Mouse (Mus musculus) v-Abl transformed pro-B cells (cell line): ENCODE measurements around the gene Gpr149.

Experiments
- in situ Hi-C, 2 experiments: fragments of 400-800 bp; cut with MboI; formaldehyde crosslinking; loops; one replicate each; pipeline ENCODE4 v1.15.1; 2025; ENCODE audit not compliant: unreplicated experiment in 2 of 2

Gpr149 gene

GRCm38 (mm10) chr3:62604973-62605372 is at the start of gene Gpr149:
Gene Gpr149 (minus strand): TSS chr3:62605140.
- in situ Hi-C loops = no loop called here

- in situ Hi-C loops = no loop called here
Measured at GRCm38 (mm10) chr3:62650551-62650950, 45.6 kb upstream of the Gpr149 start.

DNA sequence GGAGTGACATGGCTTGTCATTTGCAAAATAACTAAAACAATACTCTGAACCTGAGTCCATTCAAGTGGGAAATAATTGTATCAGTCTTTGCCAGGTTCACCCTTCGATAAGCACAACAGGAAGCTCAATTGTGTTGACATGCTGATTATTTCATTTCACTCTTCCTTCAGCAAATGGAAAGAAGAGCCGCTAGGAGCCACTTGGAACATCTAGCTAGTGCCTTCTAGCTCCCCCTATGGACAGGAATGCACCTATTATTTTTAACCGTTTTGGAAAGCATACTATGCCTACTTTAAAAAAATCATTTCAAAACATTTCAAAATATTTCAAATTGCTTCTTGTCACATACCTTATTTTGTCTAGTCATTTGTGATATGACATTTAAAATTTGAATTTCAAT is 5.9 kb upstream of the Gpr149 start:
- in situ Hi-C loops = no loop called here

GRCm38 (mm10) chr3:62605931-62606330 is 991 bp upstream of the Gpr149 start:
- in situ Hi-C loops = no loop called here

- in situ Hi-C loops = no loop called here
Measured at GRCm38 (mm10) chr3:62604047-62604391, 921 bp downstream of the Gpr149 start.

- in situ Hi-C loops = no loop called here
Measured at GRCm38 (mm10) chr3:62603231-62604046, 1.5 kb downstream of the Gpr149 start.

GRCm38 (mm10) chr3:62602466-62602865 is 2.5 kb downstream of the Gpr149 start:
- in situ Hi-C loops = no loop called here

GRCm38 (mm10) chr3:62594842-62595241 is 10.1 kb downstream of the Gpr149 start:
- in situ Hi-C loops = no loop called here

- in situ Hi-C loops = no loop called here
Measured at GRCm38 (mm10) chr3:62585072-62585471, 19.9 kb downstream of the Gpr149 start.

- in situ Hi-C loops = loop anchor here (10.0 to 25.0 kb wide), 3 partner anchors 1010 to 1337 kb away; no protein-coding TSS in a partner anchor
Measured at GRCm38 (mm10) chr3:62527593-62527992, 77.3 kb downstream of the Gpr149 start.

DNA sequence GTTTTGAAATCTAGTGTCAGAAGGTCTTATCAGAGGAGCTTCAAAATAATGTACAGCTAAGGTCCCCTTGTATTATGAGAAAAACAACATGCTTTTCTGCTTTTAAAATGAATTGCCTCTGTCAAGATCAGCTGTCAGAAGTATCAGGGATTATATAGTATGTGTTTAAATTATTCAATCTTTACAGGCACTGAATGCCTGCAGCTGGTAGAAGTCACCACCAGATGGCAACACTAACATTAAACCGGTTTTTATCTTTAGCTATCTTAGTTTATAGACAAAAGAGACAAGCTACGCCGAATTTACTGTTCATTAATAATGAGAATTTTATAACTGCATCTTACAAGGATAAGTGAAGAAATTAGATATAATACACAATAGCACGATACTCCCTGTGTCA is 77.8 kb downstream of the Gpr149 start:
- in situ Hi-C loops = loop anchor here (10.0 to 25.0 kb wide), 3 partner anchors 1010 to 1338 kb away; no protein-coding TSS in a partner anchor

GRCm38 (mm10) chr3:62507206-62507647 is 97.7 kb downstream of the Gpr149 start:
- in situ Hi-C loops = loop anchor here in 1 of 2 experiments (25.0 kb wide), 1 partner anchor 1380 kb away; the partner anchor contains the start of gene Plch1

DNA sequence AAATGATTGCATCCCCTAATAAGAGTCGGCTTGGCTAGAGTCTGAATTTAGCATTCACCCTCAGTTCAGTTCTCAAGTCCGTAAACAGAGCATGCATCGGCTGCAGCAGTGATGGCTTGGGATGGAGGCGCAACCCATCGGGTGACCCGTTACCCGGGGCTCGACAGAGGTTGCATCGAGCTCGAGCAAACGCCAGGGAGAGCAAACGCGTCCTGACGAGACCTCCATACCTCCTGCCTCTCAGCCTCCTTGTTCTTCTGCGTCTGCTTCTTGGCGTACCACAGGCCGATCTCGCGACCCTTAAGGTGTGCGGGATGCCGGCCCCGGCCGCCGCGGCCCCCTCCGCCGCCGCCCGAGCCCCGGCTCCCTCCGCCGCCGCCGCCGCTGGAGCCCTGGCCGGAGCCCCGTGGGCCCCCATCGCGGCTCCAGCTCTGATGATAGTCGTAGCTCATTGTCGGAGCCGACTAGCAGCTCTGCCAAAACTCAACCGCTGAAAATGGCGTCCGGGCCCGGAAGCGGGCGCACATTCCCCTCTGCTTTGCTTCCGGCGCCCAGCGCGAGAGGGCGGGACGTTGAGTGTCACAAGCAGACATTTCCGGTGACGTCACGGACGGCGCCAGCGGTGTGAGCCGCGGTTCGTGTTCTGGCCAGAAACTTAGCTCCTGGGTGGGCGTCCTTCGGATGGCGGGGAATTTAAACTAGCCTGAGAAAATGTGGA is 98.3 kb downstream of the Gpr149 start, which contains the start of gene Dhx36:
Gene Dhx36, minus strand, starts transcription at position 517 of the 718 bp plus-strand sequence.
- in situ Hi-C loops = loop anchor here in 1 of 2 experiments (25.0 kb wide), 1 partner anchor 1381 kb away; the partner anchor contains the start of gene Plch1

DNA sequence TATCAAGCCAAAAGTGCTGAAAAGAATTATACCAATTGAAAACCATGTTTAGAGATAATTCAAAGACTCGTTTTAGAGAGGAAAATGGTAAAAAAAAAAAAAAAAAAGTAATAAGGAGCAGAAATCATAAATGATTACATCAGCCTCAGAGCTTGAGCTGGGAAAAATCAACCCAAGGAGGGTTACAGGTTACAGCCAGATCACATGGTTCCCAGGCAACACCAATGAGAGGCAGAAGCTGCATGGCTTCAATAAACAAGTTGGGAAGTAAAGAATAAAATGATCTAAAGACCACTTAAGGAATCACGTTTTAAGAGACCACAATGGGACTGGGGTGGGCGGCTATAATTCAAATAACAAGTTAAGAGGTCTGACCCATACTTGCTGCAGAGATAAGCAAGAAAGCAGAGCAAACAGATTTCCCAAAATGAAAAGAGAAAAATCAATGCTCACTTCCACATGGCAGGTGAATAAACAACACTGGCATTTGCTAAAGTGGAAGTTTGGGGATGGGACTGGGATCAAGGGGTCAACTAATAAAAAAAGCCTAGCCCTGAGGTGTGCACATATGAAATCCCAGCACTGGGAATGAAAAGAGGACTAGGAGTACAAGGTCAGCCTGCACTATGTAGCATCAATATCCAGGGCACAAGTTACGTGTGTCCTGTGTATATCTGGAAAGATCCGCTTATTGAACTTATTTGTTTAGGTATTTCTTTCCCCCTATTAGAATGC is 99.6 kb downstream of the Gpr149 start:
- in situ Hi-C loops = loop anchor here in 1 of 2 experiments (25.0 kb wide), 1 partner anchor 1382 kb away; the partner anchor contains the start of gene Plch1

DNA sequence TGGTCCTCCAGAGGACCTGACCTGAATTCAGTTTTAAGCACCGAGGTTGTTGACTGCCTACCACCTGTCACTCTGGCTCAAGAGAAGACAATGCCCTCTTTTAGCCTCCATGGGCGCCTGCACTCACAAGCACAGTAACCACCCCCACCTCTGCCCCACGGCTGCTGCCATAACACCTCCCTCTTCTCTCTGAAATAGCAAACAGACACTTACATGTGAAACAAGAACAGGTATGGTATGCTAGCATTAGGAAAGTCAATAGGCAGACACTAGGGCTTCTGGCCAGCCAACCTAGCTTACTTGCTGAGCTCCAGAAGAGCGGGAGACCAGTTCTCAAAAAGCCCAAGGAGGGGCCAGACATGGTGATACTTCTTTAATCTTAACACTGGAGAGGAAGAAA is 105.6 kb downstream of the Gpr149 start:
- in situ Hi-C loops = loop anchor here in 1 of 2 experiments (25.0 kb wide), 1 partner anchor 1488 kb away; the partner anchor contains the start of gene Gmps

- in situ Hi-C loops = loop anchor here in 1 of 2 experiments (25.0 kb wide), 1 partner anchor 1495 kb away; the partner anchor contains the start of gene Gmps
Measured at GRCm38 (mm10) chr3:62492568-62492967, 112.4 kb downstream of the Gpr149 start.

- in situ Hi-C loops = loop anchor here in 1 of 2 experiments (25.0 kb wide), 1 partner anchor 1503 kb away; the partner anchor contains the start of gene Gmps
Measured at GRCm38 (mm10) chr3:62484340-62484739, 120.6 kb downstream of the Gpr149 start.
